Mouse (Mus musculus): Measurements from ENCODE around the gene Spef1. TPM values are rescaled to one million over a fixed set of nuclear protein-coding genes. Genes with fewer than 3 reads are reported as not detected.

Spef1 gene
- total and polyA plus RNA-seq, 3 experiments, result 0.34 to 1.2 (median 1.0) TPM

DNA sequence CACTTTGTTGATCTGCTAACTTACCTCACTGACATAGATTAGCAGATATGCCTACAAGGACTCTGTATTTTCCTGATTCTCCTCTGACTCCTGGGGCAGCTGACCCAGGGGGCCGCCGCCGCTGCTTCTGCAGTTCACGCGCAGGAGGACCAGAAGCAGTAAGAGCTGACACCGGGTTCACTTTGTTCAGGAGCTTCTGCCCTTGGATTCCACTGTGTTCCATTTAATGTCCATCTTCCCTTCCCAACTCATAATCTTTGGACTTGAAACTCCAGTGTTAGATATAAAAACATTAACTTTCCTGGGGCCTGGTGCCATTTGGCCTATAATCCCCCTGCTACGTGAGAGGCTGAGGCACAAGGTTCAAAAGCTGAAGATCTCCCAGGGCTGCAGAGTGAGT lies 23.2 kb downstream of the Spef1 start:
- H3K4me3 ChIP-seq (replicated peaks in 1 of 3; ENCODE audit: low read depth in 2 of 3, low read length in 2 of 3, poor library complexity in 1 of 3), result no peak overlapping the region
- no peaks in the 10 kb centered on the region for H3K36me3 ChIP-seq (replicated peaks in 1 of 2; ENCODE audit: control insufficient read depth in 1 of 2, insufficient read depth in 1 of 2, low read length in 1 of 2)
- no peak overlapping the region for H3K9ac ChIP-seq (ENCODE audit: insufficient read depth, low read depth)
- DNase-seq (ENCODE audit: extremely low read depth), result no peak
- peaks cover 16% of the 10 kb centered on the region for H3K9me3 ChIP-seq (replicated peaks; ENCODE audit: low read length)
- no peak overlapping the region for H3K4me2 ChIP-seq (ENCODE audit: insufficient read depth, low read depth, poor library complexity, severe bottlenecking)
- no peak for TF ChIP-seq MAZ (IDR thresholded peaks at IDR 0.05; ENCODE audit: low read depth, low read length)
- TF ChIP-seq ZC3H11A (IDR thresholded peaks at IDR 0.05; ENCODE audit: low read depth, low read length), result no peak
- TF ChIP-seq RAD21 (IDR thresholded peaks at IDR 0.05; ENCODE audit: low read depth, low read length), result no peak
- TF ChIP-seq ZNF384 (IDR thresholded peaks at IDR 0.05; ENCODE audit: low read depth, low read length), result no peak
- TF ChIP-seq ELF1 (IDR thresholded peaks at IDR 0.05; ENCODE audit: low read depth, low read length), result no peak
- no peak for TF ChIP-seq CHD1 (IDR thresholded peaks at IDR 0.05; ENCODE audit: low read depth, low read length)
- TF ChIP-seq CTCF (conservative IDR thresholded peaks at IDR 0.05 in 1 of 2, IDR thresholded peaks at IDR 0.05 in 1 of 2; ENCODE audit: low read depth in 2 of 2, low read length in 2 of 2), result no peak
- no peak for TF ChIP-seq POLR2A (IDR thresholded peaks at IDR 0.05; ENCODE audit: low read depth, low read length)
- TF ChIP-seq TCF12 (IDR thresholded peaks at IDR 0.05; ENCODE audit: low read depth, low read length), result no peak
- TF ChIP-seq MEF2A (IDR thresholded peaks at IDR 0.05; ENCODE audit: borderline replicate concordance, low read depth, low read length), result no peak
- TF ChIP-seq EP300 (IDR thresholded peaks at IDR 0.05; ENCODE audit: low read length), result no peak
- in situ Hi-C loops (cut with MboI; ENCODE audit: low pct_ligation_motif_present, low pct_unique_long_range_greater_than_20kb, low sequenced_read_pairs) (loop anchor here (5.0 kb wide), 1 partner anchor 72 kb away; no protein-coding TSS in a partner anchor), dilution Hi-C loops (cut with MboI; ENCODE audit: extremely low pct_ligation_motif_present, extremely low pct_unique_long_range_greater_than_20kb, low sequenced_read_pairs) (no loop called here)
- H3K27me3 ChIP-seq (replicated peaks), result no peaks in the 10 kb centered on the region
- H3K4me1 ChIP-seq (ENCODE audit: control insufficient read depth in 1 of 2, insufficient read depth in 2 of 2), result peaks cover under 1 to 16% of the 10 kb centered on the region in 2 experiments; a peak in 3 of 4 replicates
- no peak overlapping the region for H3K27ac ChIP-seq (ENCODE audit: insufficient read depth, low read depth)
- H3K79me2 ChIP-seq (replicated peaks; ENCODE audit: control insufficient read depth, extremely low read depth, insufficient read depth, poor library complexity, severe bottlenecking), result no peaks in the 10 kb centered on the region

DNA sequence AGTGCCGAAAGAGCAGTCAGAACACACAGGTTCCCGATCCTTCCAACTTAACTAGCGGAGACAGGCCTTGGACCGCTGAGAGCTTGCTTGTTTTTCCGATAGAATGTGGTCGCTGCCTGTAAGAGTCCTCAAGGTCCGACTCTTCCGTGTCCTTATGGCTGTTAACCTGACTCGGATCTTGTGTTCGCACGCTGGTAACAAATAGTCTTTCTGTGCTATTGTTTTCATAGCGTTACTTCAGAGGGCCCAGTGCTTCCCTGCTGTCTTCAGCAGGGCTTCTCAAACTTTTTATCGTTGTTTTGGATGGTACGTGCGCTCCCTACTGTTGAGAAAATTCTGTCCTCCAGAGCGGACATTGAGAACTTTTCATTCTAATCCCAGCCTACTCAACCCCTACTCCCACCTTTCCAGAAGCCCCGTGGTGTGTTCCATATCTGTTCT lies 26.4 kb downstream of the Spef1 start:
- TF ChIP-seq RAD21 (IDR thresholded peaks at IDR 0.05; ENCODE audit: low read depth, low read length), result peak; percentile 18
- TF ChIP-seq CHD2 (IDR thresholded peaks at IDR 0.05; ENCODE audit: low read length), result no peak
- no peak; the same call in 1 of the 2 replicates for TF ChIP-seq SIN3A (IDR thresholded peaks at IDR 0.05; ENCODE audit: low read length)
- TF ChIP-seq CTCF (conservative IDR thresholded peaks at IDR 0.05 in 1 of 2, IDR thresholded peaks at IDR 0.05 in 1 of 2; ENCODE audit: low read depth in 2 of 2, low read length in 2 of 2), result peak in 1 of 2 experiments; percentile 46; a peak in 2 of 4 replicates
- TF ChIP-seq ZC3H11A (IDR thresholded peaks at IDR 0.05; ENCODE audit: low read depth, low read length), result no peak
- TF ChIP-seq JUND (conservative IDR thresholded peaks at IDR 0.05; ENCODE audit: low read depth, low read length), result no peak
- Histone ChIP-seq H3K9ac (ENCODE audit: insufficient read depth, low read depth) (peak overlapping the region; percentile 67), H3K27me3 (replicated peaks) (no peaks in the 10 kb centered on the region), H3K79me2 (replicated peaks; ENCODE audit: control insufficient read depth, extremely low read depth, insufficient read depth, poor library complexity, severe bottlenecking) (no peaks in the 10 kb centered on the region), H3K4me3 (replicated peaks in 1 of 3; ENCODE audit: low read depth in 2 of 3, low read length in 2 of 3, poor library complexity in 1 of 3) (peak overlapping the region; percentile 61 to 71 (median 69)), H3K9me3 (replicated peaks; ENCODE audit: low read length) (peaks cover 13% of the 10 kb centered on the region), H3K4me1 (ENCODE audit: control insufficient read depth in 1 of 2, insufficient read depth in 2 of 2) (peaks cover 2 to 17% of the 10 kb centered on the region in 2 experiments; a peak in 3 of 4 replicates), H3K36me3 (replicated peaks in 1 of 2; ENCODE audit: control insufficient read depth in 1 of 2, insufficient read depth in 1 of 2, low read length in 1 of 2) (peaks cover 0 to 10% of the 10 kb centered on the region in 2 experiments), H3K27ac (ENCODE audit: insufficient read depth, low read depth) (no peak overlapping the region), H3K4me2 (ENCODE audit: insufficient read depth, low read depth, poor library complexity, severe bottlenecking) (peak overlapping the region; percentile 72)
- dilution Hi-C loops (cut with MboI; ENCODE audit: extremely low pct_ligation_motif_present, extremely low pct_unique_long_range_greater_than_20kb, low sequenced_read_pairs), result no loop called here
- in situ Hi-C loops (cut with MboI; ENCODE audit: low pct_ligation_motif_present, low pct_unique_long_range_greater_than_20kb, low sequenced_read_pairs), result loop anchor here (5.0 kb wide), 1 partner anchor 68 kb away; no protein-coding TSS in a partner anchor
- peak; percentile 15 for DNase-seq (ENCODE audit: extremely low read depth)
